Mouse (Mus musculus): ENCODE measurements at regions not wholly inside any gene's neighbourhood (a gene's known extent, or its start where the extent isn't known, plus 50 kb on each side); places are given as distances from the start of the nearest gene placed in this dataset.
"Not testable (repeated sequence)": the region's sequence is repeated elsewhere in the genome, so short reads cannot be mapped to it uniquely, and the experiment has no call there.

GRCm38 (mm10) chr16:79312702-79313101, 221.8 kb upstream of the Tmprss15 start:
- no peak for DNase-seq (ENCODE audit: low spot score)

- DNase-seq (ENCODE audit: low spot score), result no peak
These were observed 217.6 kb upstream of the Tmprss15 start for GRCm38 (mm10) chr16:79308541-79308940.

- DNase-seq (ENCODE audit: low spot score), result not testable (repeated sequence)
These were observed 205.7 kb upstream of the Tmprss15 start for GRCm38 (mm10) chr16:79296621-79297020.

GRCm38 (mm10) chr16:79279006-79279405, 188.1 kb upstream of the Tmprss15 start:
- DNase-seq (ENCODE audit: low spot score), result no peak

- no peak for DNase-seq (ENCODE audit: low spot score)
These were observed 165.6 kb upstream of the Tmprss15 start for GRCm38 (mm10) chr16:79256525-79256924.

GRCm38 (mm10) chr16:79256084-79256483, 165.2 kb upstream of the Tmprss15 start:
- DNase-seq (ENCODE audit: low spot score), result no peak

- DNase-seq (ENCODE audit: low spot score), result no peak
These were observed 150.1 kb upstream of the Tmprss15 start for GRCm38 (mm10) chr16:79240857-79241491.

GRCm38 (mm10) chr16:79240191-79240590, 149.3 kb upstream of the Tmprss15 start:
- no peak for DNase-seq (ENCODE audit: low spot score)

GRCm38 (mm10) chr16:79191196-79191595, 100.3 kb upstream of the Tmprss15 start:
- no peak for DNase-seq (ENCODE audit: low spot score)

- DNase-seq (ENCODE audit: low spot score), result no peak
These were observed 95.6 kb upstream of the Tmprss15 start for GRCm38 (mm10) chr16:79186471-79186870.

- no peak for DNase-seq (ENCODE audit: low spot score)
These were observed 91.6 kb upstream of the Tmprss15 start for GRCm38 (mm10) chr16:79182474-79182873.

- no peak for DNase-seq (ENCODE audit: low spot score)
These were observed 86.6 kb upstream of the Tmprss15 start for GRCm38 (mm10) chr16:79177299-79177999.

GRCm38 (mm10) chr16:79176832-79177243, 85.9 kb upstream of the Tmprss15 start:
- DNase-seq (ENCODE audit: low spot score), result no peak

GRCm38 (mm10) chr16:79168193-79168592, 77.3 kb upstream of the Tmprss15 start:
- DNase-seq (ENCODE audit: low spot score), result peak; percentile 42

- DNase-seq (ENCODE audit: low spot score), result no peak
These were observed 51.9 kb upstream of the Tmprss15 start for GRCm38 (mm10) chr16:79142813-79143212.

All from urinary bladder, postnatal 14 days (tissue).